Mouse (Mus musculus) kidney, postnatal 10 days (tissue): ENCODE results near the gene Mrpl4.
"Not testable (repeated sequence)": the region's sequence is repeated elsewhere in the genome, so short reads cannot be mapped to it uniquely, and the experiment has no call there.

Experiments used
- DNase-seq: peaks from one replicate; pipeline ENCODE4 v3.0.0; 2021; ENCODE audit warnings: mixed read lengths

Gene Mrpl4

GRCm38 (mm10) chr9:21044785-21045184 is 42.2 kb downstream of the Mrpl4 start:
- not testable (repeated sequence) for DNase-seq

DNA sequence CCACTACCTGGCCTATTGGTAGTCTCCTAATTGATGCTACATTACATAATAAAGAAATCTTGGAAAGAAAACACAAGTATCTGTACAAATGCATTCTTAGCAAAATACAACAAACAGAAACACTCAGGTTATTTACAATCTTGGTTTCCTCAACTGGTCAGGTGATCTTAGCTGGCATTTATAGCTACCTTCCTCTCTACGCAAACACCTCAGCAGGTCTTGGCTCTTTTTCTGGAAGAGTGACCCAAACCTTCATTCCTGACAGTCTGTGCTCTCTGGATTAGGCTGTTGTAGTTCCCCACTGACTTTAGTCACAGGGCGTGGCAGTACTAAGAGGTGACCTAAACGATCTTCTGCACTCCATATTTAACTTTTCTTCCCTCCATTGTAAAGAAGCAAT is 42.7 kb downstream of the Mrpl4 start:
- no peak for DNase-seq

GRCm38 (mm10) chr9:21051578-21051977 is 49.0 kb downstream of the Mrpl4 start:
- DNase-seq, result no peak
